Mouse (Mus musculus): ENCODE results near the gene Mrpl45.
A peak's percentile ranks its signal among the peaks of the same experiment; 100 is the strongest.
"Not testable (repeated sequence)": the region's sequence is repeated elsewhere in the genome, so short reads cannot be mapped to it uniquely, and the experiment has no call there.

Gene Mrpl45

DNA sequence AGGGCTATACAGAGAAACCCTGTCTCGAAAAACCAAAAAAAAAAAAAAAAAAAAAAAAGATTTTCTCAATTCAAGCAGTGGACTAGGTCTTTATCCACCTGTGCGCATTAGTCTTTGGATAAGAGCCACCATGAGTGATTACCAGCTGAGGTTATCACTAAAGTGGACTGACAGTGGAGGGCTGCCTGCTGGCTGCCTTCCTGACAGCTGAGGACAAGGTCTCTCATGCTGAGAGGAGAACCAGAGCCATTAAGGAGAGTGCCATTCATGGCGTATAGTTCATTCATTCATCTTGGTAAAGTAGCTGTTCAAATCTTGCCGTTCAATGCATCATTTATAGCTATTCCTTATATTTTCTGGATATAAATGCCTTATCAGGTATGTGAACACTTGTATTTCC, 19.0 kb upstream of the Mrpl45 start:
- no peak for DNase-seq (ENCODE audit: low read depth)

DNA sequence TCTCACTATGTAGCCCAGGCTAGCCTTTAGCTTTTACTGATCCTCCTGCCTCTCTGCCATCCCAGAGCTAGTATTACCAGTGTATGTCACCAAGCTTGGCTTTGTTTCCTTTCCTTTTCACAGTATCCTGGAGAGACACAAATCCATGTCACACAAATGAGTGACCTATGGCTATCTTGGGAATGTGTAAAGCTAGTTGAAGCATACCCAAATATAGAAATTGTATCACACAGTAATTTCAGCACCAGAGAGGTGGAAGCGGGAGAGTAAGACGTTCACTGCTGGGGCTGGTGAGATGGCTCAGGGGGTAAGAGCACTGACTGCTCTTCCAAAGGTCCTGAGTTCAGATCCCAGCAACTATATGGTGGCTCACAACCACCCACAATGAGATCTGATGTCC, 15.6 kb upstream of the Mrpl45 start:
- no peak for DNase-seq (ENCODE audit: low read depth)

DNA sequence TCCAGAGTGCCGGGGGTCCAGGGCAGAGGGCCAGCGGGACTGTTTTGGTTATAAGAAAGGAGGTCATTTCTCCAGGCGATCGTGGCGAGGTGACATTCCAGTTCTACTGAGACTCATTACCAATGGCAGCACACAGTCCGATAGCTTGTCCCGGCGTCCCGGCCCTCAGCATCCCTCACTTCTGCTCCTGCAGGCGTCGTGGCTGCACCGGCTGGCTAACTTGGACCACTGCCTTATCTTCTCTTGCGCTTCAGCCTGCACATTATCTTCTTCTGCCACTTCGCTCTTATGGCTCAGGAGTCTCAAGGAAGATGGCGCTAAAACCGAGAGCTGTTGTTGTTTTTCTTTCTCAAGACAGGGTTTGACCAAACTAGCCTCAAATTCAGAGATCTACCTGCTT, 14.1 kb upstream of the Mrpl45 start:
- no peak for DNase-seq (ENCODE audit: low read depth)

DNA sequence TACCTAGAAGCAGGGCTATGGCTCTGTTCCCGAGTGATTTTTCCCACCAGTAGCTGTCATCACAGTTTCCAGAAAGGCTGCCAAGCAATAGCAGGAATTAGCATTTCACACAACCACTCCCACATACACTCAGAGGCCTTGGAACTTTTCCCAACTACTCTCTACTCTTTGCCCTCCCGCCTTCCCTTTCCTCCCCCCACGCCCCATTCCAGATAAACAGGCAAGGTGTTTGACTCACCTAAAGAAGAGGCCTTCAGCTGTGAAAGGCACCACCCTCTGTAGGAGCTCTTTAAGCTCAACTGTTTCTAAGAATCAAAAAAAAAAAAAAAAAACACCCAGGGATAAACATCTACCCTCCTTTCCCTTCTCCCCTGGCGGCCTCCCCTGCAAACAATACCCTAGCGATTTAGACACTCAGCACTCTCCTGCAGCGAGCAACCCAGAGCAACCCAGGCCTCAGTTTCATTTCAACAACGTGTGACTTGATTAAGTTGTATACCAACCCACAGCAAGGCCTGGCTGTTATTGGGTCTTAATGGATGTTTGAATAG, 13.2 kb upstream of the Mrpl45 start:
- DNase-seq (ENCODE audit: low read depth) = no peak

DNA sequence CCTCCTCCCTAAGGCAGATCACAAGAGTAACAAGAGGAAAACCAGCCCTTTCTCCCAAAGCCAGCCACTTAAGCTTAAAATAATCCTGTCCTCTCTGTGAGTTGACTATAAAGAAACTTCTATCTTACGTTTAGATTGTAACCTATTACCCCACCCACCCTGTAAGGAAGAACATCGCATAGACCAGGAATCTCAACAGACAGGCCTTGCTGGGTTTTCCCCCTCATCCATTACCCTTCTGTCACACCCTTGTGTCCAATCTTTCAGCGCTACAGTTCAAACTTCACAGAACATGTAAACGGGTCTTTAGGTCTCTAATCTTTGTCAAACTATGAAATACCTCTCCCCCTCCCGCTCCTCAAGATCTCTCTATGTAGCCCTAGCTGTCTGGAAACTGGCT, 10.9 kb upstream of the Mrpl45 start:
- DNase-seq (ENCODE audit: low read depth) = no peak

DNA sequence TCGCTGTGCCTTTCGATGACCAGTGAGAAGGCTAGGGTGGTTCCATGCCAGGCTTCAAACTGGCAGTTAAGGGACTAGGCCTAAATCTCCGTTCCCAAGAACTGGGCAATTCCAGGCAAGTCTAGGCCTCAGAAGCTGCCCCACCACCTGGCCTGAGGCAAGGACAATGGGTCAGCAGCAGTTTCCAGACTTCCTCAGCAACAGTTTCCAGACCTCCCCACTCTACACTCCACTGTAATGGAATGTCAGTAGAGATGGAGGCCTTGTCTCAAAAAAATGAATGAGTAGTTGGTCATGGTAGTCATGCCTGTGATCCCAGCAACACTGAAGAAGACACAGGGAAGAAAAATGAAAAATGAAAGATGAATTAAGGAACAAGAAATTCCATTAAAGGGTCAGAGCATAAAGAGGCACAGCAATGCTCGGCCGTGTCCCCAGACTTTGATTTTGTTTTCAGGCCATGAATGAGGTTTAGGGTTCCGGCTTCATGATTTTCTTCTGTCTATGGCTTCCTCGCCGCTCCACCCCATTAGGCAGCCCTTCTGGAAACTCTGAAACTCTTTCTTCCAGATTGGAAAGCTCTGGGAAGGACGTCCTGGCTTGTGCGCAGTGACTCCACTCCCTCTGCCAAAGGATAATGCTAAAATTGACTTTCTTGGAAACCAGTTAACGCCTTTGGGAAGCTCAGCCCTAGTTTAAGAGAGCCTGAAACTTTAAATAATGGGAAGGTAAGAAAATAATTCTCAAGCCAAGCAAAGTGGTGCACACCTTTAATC, 8.0 kb upstream of the Mrpl45 start:
- no peak for DNase-seq (ENCODE audit: low read depth)

DNA sequence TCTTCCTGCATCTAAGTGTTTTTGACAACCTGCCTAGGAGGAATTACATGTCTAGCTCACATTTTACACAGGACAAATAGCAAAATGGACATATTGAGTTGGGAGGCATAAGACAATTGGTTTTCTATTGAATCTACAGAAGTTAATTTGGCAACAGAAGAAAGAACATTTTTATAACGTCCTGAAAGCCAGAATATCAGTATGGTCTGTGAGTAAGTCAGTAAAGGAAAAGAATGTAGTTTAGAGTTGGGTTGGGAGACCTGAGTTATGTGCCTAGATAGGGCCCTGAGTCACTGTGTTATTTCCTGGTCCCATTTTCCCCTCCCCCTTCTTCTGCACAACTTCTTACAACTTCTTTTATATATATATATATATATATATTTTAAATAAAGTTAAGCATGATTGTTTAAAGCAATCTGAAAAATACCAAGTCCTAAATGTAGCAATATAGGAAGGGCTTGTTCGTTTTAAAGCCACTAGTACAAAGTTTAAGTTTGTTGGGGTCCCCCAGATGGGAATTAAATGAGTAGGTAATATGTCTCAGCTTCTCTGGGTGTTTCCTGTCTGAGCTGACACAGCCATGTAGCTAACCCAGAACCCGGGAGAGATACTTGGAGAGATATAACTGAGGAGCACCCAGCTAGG, 6.6 kb upstream of the Mrpl45 start:
- DNase-seq (ENCODE audit: low read depth) = peak; percentile 74

DNA sequence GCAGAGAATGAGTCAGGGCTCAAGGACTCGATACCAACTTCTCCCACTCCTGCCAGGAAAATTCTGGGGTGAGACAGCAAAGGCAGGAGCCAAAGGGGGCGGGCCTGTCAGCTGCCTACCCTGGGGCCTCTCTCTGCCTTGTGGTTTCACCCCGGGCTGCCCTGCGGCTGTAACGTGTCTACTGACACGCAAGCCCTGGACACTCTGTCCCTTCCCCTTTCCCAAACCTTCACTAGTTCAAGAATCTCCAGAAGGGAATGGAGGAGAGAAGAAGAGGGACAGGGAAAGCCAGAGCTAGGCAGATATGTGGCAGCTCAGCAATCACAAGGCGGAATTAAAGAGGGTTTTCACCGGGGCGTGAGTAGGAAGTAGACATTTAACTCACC, 6.1 kb upstream of the Mrpl45 start:
- peak; percentile 74 for DNase-seq (ENCODE audit: low read depth)

DNA sequence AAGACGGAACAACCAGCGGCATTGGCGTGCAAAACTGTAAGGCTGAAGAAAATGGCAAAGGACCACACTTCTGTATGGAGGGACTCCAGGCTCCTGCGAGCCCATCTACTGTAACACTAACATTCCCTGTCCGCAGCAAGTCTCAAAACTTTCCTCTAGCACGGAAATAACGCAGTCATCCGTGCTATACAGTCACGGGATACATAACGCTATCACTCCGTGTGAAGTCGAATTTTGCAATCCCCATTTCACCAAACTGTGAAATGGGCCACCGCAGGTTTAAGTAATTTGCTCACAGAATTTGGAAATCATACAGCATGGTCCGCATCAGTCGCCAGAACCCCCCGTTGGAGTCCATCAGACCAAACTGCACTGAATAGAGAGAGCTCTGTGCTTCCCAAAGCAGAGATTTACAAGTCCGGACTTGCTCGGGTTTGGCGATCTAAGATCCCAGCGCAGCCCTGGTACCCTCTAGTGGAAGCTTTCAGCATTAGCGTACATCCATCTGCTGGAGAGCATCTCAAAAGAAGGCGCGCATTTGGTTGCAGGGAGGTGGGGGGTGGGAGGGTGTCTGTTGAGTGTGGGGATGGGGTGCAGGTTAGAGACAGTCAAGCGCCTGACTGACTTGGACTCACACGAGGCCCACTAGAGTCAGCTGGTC, 5.5 kb upstream of the Mrpl45 start:
- DNase-seq (ENCODE audit: low read depth) = peak; percentile 93

DNA sequence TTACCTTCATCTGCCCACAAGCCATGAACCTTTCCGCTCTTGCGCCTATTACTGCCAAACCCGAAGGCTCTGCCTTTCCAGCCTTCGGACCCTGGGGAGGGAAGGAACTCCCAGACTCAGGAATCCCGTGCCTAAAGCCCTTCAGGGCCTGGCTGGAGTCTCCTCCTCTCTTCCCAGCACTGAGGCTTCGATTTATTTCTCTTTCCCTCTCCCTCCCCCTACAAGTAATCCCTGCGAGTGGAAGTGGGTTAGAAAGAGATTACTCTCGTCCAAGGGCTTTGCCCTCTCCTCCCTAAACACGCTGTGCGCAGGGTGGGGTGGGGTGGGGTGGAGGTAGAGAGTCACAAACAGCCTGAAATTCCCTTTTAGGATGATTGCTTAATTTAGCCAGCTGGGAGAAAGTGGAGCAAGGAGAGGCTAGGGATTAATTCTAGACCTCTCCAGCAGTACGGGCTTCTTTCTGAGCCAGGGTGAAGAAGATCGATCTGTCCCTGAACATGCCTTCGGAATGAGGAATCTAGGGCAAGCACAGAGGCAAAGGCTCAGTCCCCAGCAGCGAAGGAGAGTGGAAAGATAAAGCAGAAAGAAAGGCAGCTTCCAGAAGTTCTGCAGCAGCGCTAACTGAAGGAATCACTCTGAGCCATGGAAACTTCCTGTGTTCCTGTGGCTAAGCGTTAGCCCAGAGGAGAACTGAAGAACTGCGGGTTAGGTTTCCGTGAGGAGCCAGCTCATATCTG, 4.5 kb upstream of the Mrpl45 start:
- DNase-seq (ENCODE audit: low read depth) = no peak

DNA sequence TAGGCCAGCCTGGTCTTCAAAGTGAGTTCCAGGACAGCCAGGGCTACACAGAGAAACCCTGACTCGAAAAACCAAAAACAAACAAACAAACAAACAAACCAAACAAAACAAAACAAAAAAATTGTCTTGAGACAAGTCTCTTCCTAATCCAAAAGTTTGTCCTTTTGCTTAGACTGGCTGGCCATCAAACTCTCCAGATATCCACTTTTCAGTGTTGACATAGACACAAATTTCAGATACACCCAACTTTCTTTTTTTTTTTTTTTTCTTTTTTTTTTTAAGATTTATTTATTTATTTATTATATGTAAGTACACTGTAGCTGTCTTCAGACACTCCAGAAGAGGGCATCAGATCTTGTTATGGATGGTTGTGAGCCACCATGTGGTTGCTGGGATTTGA, 2.6 kb upstream of the Mrpl45 start:
- DNase-seq (ENCODE audit: low read depth) = not testable (repeated sequence)

DNA sequence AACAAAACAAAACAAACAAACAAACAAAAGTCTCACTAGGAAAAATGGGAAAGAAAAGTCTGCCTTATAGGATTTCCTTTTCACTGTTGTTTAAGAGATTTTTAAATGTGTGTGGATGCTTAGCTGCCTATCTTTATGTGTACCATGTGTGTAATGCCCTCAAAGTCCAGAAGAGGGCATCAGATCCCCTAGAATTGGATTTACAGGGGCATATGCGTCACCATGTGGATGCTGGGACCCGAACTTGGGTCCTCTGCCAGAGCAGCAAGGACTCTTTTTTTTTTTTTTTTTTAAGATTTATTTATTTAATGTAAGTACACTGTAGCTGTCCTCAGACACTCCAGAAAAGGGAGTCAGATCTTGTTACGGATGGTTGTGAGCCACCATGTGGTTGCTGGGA, 1.4 kb upstream of the Mrpl45 start:
- peak; percentile 65 for DNase-seq (ENCODE audit: low read depth)

DNA sequence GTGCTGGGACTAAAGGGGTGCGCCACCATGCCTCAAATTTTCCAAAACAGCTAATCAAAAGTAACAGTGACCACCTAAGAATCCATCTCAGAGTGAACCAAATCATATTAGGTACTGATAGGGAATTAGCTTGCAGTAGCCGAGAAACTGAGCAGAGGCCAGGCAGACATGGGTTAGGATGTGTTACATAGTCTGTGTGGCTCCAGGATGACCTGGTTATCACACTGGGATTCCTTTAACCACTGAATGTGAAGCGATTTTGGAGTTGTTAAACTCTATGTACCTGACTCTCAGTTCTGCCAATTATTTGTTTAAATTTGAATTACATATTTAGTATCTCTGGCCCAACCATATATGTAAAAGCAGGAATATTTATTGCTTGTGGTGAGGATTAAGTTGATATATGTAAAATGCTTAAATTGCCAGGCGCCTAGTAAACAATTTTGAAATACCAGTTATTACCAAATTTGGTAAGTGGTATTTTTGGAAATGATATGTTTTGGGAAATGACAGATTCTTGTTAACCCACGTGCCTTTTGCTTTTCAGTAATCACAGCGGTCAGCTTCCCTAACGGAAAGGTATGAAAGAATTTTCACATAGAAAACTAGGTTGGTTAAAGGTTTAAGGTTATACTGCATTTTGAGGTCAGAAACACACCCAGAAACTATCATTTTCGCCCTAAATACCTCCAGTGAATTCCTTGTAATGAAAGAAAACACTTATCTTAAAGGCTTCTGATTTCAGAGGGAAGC, 589 bp upstream of the Mrpl45 start:
- DNase-seq (ENCODE audit: low read depth) = no peak

DNA sequence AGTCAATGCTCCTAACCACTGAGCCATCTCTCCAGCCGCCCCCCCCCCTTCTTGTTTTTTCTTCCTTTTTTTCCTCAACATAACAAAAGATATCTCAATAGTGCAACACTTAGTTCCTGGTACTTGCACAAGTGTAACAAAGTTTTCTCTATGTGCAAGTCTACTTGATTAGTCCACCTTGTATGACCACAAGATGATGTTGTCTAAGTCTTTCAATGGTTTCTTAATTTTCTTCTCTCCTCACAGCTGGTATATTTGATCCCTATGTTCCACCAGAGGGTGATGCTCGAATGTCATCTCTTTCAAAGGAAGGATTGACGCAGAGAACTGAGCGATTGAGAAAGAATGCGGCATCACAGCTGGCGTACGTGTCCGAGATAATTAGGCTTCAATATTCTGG, 5.7 kb downstream of the Mrpl45 start:
- no peak for DNase-seq (ENCODE audit: low read depth)

DNA sequence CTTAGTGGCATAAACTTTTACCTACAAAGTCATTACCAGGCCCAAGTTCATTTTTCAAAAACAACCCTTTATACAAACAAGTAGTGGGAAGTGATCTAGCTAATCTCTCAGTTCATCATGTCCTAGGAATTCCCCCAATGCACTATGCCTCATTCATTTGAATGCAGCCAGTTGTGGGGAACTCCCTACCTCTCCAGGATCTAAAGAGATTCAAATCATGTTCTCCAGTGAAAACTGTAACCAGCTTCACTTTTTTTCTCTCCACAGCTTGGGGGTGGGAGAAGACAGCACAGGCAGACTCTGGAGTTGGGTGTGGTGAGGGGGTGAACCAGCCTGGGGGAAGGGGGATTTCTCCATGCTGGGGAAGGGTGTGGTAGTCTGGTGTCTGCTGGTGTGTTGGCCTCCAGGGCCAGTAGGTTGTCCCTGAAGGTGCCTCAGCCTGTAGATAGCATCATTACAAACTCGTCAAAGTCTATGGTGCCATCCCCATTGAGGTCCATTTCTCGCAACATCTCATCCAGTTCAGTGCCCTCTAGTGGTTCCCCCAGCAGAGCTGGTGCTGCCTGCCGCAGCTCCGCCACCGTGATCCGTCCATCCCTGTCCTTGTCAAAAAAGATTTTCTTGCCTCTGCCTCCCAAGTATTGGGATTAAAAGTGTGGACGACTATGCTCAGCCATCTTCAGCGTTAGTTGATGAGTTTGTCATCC, 6.5 kb downstream of the Mrpl45 start:
- not testable (repeated sequence) for DNase-seq (ENCODE audit: low read depth)

DNA sequence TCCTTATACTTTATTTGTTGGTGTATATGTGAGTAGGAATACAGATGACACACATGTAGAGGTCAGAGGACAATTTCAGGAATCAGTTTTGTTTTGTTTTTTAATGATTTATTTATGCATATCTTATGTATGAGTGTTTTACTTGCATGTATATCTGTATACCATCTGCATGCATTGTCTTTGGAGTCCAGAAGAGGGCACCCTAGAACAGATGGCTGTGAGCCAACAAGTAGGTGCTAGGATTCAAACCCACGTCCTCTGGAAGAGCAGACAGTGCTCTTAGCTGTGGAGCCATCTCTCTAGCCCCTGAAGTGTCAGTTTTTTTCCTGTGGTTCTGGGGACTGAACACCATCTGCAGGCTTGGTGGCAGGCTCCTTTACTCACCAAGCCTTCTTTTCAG, 9.7 kb downstream of the Mrpl45 start:
- DNase-seq (ENCODE audit: low read depth) = peak; percentile 45

DNA sequence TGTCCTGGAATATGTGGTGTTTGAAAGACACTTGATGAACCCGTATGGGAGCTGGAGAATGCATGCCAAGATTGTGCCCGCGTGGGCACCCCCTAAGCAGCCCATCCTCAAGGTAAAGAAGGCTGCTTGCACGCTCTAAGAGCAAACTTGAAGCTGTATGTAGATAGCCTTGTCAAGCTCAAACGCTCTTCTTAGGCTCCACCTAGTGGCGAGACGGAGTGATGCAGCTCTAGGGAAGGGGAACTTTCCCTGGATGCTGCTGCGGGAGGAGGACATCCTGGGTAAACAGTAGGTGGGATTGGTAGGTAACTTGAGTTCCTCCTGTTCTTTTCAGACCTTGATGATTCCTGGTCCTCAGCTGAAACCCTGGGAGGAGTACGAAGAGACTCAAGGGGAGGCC, 12.6 kb downstream of the Mrpl45 start:
- peak; percentile 65 for DNase-seq (ENCODE audit: low read depth)

DNA sequence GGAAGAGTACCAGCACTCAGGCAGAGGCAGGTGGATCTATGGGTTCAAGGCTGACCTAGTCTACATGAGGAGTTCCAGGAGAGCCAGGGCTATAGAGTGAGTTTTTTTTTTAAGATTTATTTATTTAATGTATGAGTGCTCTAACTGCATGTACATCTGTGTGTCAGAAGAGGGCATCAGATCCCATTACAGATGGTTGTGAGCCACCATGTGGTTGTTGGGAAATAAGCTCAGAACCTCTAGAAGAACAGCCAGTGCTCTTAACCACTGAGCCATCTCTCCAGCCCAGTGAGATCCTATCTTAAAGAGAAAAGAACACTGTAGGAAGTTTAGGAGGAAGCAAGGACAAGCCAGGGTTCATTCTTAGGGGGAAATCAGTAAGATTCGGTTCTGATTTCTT, 14.8 kb downstream of the Mrpl45 start:
- DNase-seq (ENCODE audit: low read depth) = peak; percentile 59

DNA sequence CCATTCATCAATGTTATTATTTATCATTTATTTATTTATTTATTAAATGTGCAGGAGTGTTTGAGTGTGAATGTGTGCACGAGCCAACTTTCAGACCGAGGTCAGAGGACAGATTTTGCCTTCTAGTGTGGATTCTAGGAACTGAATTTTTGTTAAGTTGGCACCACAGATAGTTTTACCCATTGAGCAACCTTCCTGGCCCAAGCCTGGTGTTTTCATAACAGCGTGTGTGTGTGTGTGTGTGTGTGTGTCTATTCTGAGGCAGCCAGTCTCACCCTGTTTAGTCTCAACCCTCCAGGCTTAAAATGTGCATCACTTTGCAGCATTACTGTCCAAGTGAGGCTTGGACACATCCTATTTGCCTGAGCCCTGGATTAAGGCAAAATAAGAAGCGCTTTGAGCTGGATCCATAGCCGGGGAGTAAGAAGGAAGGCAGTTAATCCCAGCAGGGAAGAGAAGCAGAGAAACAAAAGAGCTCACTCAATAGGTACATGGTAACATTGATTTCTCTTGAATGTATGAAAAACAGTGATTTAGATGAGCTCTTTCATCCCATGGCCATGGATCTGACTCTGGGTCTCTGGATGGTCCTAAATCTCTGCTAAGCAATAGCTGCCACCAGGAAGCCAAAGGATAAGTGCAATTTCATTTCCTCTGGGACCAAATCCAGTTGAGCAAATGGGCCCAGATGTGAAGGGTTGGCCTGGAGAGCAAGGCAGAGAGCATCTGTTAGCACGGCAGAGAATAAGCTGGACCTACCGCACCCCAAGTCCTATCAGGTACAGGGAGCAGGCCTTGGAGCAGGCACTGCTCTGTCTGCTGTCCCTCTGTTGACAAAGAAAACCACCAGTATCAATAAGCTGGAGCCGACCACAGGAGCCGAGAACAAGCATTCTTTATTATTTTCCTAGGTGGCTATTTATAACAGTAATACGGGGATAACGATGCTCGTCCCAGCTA, 16.0 kb downstream of the Mrpl45 start:
- DNase-seq (ENCODE audit: low read depth) = peak; percentile 33

DNA sequence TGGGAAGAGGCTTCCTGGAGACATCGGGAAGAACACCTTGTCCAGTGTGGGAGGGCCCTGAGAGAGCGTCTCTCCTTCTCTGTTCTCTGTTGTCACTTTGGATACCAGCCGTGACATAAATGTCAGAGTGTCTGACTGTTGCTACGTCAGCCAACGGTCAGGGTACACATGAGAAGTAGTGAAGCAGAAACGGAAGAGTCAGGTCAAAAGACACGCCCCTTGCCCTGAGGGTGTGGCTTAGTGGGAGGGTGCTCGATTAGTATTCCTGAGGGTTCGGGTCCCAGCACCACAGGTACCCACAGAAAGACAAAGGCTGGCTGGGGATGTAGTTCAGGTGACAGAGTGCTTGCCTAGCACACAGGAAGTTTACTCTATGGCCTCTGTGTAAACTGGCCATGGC, 17.5 kb downstream of the Mrpl45 start:
- DNase-seq (ENCODE audit: low read depth) = no peak

Measured in 416B (cell line).